Mouse (Mus musculus) ES-Bruce4 (cell line): ENCODE measurements around the gene Chst10. TPM values are rescaled to one million over a fixed set of nuclear protein-coding genes. Genes with fewer than 3 reads are reported as not detected.

Experiments used
- H3K27ac ChIP-seq: 2 replicates; pipeline ENCODE4 v1.5.1; 2012; ENCODE audit warnings: low read length, inconsistent platforms; ENCODE audit not compliant: insufficient read depth
- H3K27me3 ChIP-seq: 2 replicates; pipeline ENCODE4 v1.6.1; 2012; ENCODE audit warnings: mild to moderate bottlenecking, low read length, inconsistent platforms; ENCODE audit not compliant: control insufficient read depth, poor library complexity, insufficient read depth, severe bottlenecking
- H3K36me3 ChIP-seq: 2 replicates; pipeline ENCODE4 v1.6.1; 2012; ENCODE audit warnings: inconsistent platforms, mild to moderate bottlenecking, low read length, moderate library complexity; ENCODE audit not compliant: control insufficient read depth, poor library complexity, insufficient read depth, severe bottlenecking
- H3K4me1 ChIP-seq: one replicate; pipeline ENCODE4 v1.8.1; 2011; ENCODE audit warnings: low read length; ENCODE audit not compliant: control insufficient read depth, insufficient read depth
- H3K4me3 ChIP-seq: 2 replicates; pipeline ENCODE4 v1.5.1; 2011; ENCODE audit warnings: low read depth, mild to moderate bottlenecking, low read length
- H3K9ac ChIP-seq: 2 replicates; pipeline ENCODE4 v1.6.1; 2012; ENCODE audit warnings: low read depth, mild to moderate bottlenecking, inconsistent platforms; ENCODE audit not compliant: poor library complexity, severe bottlenecking
- H3K9me3 ChIP-seq: replicated peaks from 2 replicates; pipeline ENCODE4 v1.6.1; 2012; ENCODE audit warnings: mild to moderate bottlenecking, low read length, inconsistent platforms; ENCODE audit not compliant: control insufficient read depth, poor library complexity, insufficient read depth, severe bottlenecking
- CTCF ChIP-seq: IDR thresholded peaks from one replicate; pipeline ENCODE4 v1.8.1; 2011; ENCODE audit warnings: low read depth, low read length
- EP300 ChIP-seq: IDR thresholded peaks from 2 replicates; pipeline ENCODE4 v1.6.1; 2011; ENCODE audit warnings: low read depth, low read length; ENCODE audit not compliant: insufficient read depth
- POLR2A ChIP-seq: IDR thresholded peaks from one replicate; pipeline ENCODE4 v1.8.1; 2011; ENCODE audit warnings: low read length; ENCODE audit not compliant: insufficient read depth
- polyA plus RNA-seq: library from polyadenylated mRNA; stranded (reverse); fragments of >200 nt; gene quantifications from 2 replicates; pipeline ENCODE4 v1.2.4, GENCODE M21; 2011; ENCODE audit warnings: low read depth; ENCODE audit not compliant: missing spikeins, insufficient read depth, insufficient read length

Chst10 gene
- polyA plus RNA-seq, 1 experiment, result 8.5 TPM

DNA sequence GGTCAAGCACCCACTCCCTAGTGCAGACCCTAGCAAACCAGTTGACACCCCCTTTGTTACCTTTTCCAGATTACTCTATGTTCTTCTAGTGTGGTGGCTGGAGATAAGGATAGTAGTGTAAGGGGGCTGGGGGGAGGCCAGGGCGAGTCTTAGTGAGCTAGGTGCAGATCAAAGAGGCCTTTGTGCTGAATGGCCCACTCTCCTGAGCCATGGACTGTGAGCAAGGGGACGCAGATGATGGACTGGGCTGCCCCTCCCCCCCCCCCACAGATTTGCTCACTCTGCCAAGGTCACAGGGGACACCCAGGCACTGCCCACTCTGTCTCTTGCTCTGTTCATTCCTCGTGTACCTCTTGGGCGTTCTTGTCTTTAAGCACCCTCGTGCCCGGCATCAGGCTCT is 10.9 kb downstream of the Chst10 start:
- Histone ChIP-seq H3K27ac (no peak overlapping the region), H3K27me3 (no peaks in the 10 kb centered on the region), H3K9ac (no peak overlapping the region), H3K4me3 (no peak overlapping the region), H3K4me1 (peaks cover 4% of the 10 kb centered on the region), H3K36me3 (no peaks in the 10 kb centered on the region), H3K9me3 (no peaks in the 10 kb centered on the region)
- no peak for TF ChIP-seq CTCF

DNA sequence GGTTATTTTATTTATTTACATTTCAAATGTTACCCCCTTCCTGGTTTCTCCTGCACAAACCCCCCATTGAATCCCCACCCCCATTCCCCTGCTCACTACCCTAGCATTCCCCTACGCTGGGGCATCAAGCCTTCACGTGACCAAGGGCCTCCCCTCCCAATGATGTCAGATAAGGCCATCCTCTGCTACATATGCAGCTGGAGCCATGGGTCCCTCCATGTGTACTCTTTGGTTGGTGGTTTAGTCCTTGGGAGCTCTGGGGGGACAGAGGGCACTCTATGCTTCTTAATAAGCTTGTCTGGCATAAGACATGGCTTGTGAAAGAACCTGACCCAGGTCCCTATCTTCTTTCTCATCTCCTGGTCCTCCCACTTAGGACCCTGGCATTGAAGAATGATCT is 11.4 kb downstream of the Chst10 start:
- H3K27ac ChIP-seq, result no peak overlapping the region
- TF ChIP-seq EP300, result no peak
- TF ChIP-seq CTCF, result no peak
- TF ChIP-seq POLR2A, result no peak
- H3K4me1 ChIP-seq, result peaks cover 4% of the 10 kb centered on the region
- H3K27me3 ChIP-seq, result no peaks in the 10 kb centered on the region
- H3K4me3 ChIP-seq, result no peak overlapping the region
- no peak overlapping the region for H3K9ac ChIP-seq
- no peaks in the 10 kb centered on the region for H3K9me3 ChIP-seq
- H3K36me3 ChIP-seq, result no peaks in the 10 kb centered on the region

DNA sequence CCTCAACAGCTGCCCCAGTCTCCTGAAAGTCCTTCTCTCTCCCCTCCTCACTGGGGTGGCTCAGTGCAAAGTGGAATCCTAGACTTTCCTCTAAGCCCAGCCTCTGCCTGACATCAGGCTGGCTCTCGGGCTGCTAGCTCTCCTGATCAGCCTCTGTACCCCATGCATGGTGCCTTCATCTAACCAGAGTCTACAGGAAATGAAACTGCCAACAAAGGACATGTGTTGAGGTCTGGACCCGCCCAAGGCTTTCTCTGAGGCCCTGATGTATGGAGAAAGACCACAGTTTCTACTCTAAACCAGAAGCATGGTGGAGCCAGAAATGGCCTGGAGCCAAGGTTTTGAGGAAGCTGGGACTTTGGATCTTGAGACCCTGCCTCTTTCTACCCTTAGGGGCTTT is 12.0 kb downstream of the Chst10 start:
- H3K9me3 ChIP-seq, result no peaks in the 10 kb centered on the region
- H3K27ac ChIP-seq, result no peak overlapping the region
- no peak overlapping the region for H3K4me3 ChIP-seq
- no peak overlapping the region for H3K9ac ChIP-seq
- TF ChIP-seq CTCF (no peak), POLR2A (no peak), EP300 (no peak)
- no peaks in the 10 kb centered on the region for H3K27me3 ChIP-seq
- peaks cover 4% of the 10 kb centered on the region for H3K4me1 ChIP-seq
- no peaks in the 10 kb centered on the region for H3K36me3 ChIP-seq

DNA sequence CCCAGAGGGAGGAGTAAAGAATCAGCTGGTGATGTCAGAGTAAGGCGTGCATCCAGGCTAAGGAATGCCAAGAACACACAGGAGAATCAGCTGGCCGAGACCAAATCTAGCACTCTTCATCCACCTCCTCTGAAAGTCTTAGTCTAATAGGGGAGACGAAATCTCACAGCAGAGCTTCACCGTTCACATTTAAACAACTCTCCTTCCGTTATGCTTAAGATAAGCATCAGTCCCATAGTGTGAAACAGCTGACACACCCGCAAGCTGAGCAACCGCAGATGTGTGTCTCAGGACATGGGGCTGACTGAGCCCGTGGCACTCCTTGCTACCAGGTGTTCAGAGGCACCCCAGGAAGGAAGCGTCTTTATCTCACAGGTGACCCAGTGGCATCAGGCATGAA is 14.2 kb downstream of the Chst10 start:
- Histone ChIP-seq H3K36me3 (no peaks in the 10 kb centered on the region), H3K27ac (no peak overlapping the region), H3K4me3 (no peak overlapping the region), H3K9me3 (peaks cover 3% of the 10 kb centered on the region), H3K4me1 (peaks cover 4% of the 10 kb centered on the region), H3K9ac (no peak overlapping the region), H3K27me3 (no peaks in the 10 kb centered on the region)
- no peak for TF ChIP-seq POLR2A
- TF ChIP-seq EP300, result no peak
- no peak for TF ChIP-seq CTCF

DNA sequence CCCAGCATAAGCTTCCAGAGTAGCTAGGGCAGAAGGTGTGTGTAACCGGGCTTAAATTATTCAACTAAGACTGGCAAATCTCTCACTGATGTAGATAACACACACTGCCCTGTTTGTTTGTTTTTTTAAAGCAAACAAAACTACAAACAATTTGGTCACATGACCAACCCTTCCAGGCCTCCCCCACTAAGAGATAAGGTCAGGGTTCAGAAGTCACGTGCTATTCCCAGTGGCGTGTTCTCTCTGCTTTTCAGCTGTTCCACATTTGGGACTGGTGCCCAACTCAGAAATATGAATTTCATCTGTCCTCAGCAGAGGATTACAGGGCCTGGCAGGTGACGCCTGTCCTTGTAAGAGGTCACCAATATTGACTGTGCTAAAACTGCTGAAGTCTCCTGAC is 15.2 kb downstream of the Chst10 start:
- TF ChIP-seq POLR2A (no peak), CTCF (no peak)
- peaks cover 3% of the 10 kb centered on the region for H3K9me3 ChIP-seq
- H3K4me3 ChIP-seq, result no peak overlapping the region
- no peak overlapping the region for H3K27ac ChIP-seq
- no peaks in the 10 kb centered on the region for H3K36me3 ChIP-seq
- no peaks in the 10 kb centered on the region for H3K27me3 ChIP-seq
- H3K9ac ChIP-seq, result no peak overlapping the region
- H3K4me1 ChIP-seq, result peaks cover 3% of the 10 kb centered on the region

DNA sequence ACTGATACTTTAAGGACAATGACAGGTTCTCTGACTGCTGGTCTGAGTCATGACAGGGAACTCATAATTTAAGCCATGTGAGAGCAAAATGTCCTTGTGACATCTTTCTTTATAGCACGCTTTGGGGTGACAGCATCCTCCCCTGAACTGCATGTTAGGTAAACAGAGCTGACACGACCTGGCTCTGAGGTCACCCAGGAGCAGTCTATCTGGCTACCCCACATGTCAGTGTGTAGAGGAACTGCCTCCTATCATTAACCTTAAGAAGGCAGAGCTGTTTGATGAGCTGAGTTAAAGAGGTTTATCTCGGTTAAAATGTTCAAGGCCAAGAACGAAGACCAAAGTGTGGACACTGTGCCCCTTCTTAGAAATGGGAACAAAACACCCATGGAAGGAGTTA is 16.6 kb downstream of the Chst10 start:
- Histone ChIP-seq H3K36me3 (no peaks in the 10 kb centered on the region), H3K27ac (no peak overlapping the region), H3K9me3 (peaks cover 3% of the 10 kb centered on the region), H3K9ac (no peak overlapping the region), H3K4me1 (no peaks in the 10 kb centered on the region), H3K4me3 (no peak overlapping the region), H3K27me3 (no peaks in the 10 kb centered on the region)
- TF ChIP-seq POLR2A (no peak), CTCF (no peak), EP300 (no peak)
